Mouse (Mus musculus): Measurements from ENCODE around the gene 9130409I23Rik.
"Not testable (repeated sequence)": the region's sequence is repeated elsewhere in the genome, so short reads cannot be mapped to it uniquely, and the experiment has no call there.

9130409I23Rik gene

DNA sequence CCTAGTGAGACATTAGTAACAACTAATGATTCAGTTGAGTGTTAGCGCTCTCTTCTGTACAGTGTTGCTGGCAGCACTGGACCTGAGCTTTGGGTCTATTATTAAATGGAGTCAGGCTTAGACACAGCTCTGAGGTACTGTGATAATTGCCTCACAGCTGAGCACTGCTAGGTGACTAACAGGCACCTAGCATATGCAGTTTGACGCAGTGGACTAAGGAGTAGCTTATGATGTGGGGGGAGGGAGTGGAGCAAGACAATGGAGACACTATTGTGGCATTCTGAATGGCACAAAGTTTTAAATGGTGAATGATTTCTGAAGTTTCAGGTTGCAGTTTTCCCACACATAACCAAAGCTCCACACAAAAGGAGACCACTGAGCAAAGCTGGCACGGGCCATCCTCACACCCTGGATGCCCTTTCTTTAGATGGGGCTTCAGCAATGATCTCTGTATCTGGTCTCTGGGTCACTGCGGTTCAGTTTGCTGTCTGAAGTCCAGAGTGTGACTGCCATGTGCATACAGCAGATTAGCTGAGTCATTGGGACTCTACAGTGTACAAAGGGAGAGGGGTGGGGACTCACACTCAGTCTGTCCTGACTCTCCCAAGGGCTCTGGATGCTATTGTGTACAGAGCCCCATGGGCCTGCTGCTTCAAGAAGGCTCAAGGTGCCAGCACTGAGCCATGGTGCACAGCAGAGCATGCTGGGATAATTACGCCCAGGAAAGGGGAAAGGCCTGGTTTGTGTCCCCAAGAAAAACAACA is 15.8 kb upstream of the 9130409I23Rik start:
- DNase-seq (ENCODE audit: low spot score) = not testable (repeated sequence)

DNA sequence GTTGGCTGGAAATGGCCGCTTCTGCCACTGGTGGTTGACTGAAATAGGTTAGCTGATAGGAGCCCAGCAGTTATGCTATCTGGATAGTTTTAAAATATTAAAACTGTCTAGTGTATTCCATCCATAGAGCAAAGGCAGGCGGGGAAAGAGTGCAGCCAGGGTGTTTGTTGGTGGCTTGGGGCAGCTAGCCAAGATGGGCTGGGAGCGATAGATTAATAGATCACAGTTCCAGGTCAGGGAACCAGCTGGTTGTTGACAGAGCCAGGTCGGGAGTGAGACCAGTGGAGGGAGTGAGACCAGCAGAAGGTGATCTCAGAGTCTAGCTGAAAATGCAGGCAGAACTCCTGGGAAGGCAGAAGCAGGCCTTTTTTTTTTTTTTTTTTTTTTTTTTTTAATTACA is 13.4 kb upstream of the 9130409I23Rik start:
- peak; percentile 16 for DNase-seq (ENCODE audit: low spot score)

DNA sequence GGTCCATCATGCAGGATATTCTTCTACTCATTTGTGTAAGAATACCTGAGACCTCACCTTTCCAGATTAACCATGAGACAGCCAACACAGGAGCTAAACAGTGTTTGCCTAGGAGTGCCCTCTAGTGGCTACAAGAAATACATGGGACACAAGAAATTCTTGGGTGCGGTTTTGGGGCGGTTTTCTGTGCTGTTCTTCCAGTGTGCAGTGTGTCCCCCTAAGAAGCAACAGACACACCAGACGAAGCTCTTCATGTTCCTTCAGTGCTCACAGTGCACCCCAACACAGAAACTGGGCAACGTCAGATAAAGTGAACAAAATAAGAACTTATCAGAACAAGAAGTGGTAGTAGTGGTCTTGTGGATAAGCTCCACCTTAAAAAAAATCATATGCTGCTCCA is 11.4 kb upstream of the 9130409I23Rik start:
- no peak for DNase-seq (ENCODE audit: low spot score)

DNA sequence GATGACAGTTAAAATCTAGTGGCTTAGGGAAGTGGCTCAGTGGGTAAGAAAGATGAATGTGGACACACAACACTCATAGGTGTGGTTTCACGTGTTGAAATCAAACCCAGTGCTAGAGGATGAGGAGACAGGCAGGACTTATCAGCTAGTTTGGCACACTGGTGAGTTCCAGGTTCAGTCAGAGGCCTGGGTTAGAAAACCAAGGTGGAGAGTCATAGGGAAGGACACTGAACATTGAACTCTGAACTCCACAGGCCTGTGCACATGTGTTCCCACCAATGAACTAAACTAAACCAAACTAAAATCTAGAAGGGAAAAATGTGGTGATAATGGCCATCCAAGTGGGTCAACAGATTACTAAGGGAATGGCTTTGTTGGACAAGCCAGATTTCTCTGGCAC is 3.5 kb upstream of the 9130409I23Rik start:
- no peak for DNase-seq (ENCODE audit: low spot score)

DNA sequence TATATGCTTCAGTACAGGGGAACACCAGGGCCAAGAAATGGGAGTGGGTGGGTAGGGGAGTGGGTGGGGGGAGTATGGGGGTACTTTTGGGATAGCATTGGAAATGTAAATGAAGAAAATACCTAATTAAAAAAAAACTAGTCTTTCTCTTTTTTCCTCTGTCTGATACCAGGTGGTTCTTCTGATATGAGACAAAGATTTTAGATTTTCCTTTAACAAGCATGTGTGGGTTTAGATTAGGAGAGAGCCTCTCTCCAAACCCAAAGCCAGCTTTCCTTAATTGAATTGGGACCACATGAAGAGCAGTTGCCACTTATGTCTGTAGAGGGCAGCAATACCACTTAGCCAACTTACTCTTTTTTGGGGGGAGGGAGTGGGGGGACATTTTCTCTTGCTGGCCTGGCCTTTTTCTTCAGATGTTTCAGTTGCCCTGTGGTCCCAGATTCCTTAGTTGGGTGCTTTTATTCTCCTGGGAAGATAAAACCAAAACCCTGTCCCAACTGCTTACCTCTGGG is 1.7 kb upstream of the 9130409I23Rik start:
- DNase-seq (ENCODE audit: low spot score) = no peak

DNA sequence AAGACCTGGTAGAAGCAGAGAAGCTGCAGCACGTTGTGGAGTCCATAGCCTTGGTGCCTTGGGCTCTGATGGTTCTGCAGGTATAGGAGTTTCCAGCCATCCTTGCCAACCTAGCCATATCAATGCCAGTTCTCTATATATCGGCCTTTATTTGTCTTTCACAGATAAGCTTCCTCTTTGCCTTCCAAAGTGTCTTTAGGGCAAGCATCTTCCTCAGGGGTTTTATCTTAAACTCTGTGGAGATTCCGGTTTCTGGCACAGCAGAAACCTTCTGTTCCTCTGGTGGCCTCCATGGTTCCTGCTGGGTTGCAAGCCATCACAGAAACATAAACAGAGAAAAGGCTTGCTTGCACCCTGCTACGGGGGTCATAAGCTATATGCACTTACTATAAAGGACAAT is 1.9 kb downstream of the 9130409I23Rik start:
- DNase-seq (ENCODE audit: low spot score) = no peak

DNA sequence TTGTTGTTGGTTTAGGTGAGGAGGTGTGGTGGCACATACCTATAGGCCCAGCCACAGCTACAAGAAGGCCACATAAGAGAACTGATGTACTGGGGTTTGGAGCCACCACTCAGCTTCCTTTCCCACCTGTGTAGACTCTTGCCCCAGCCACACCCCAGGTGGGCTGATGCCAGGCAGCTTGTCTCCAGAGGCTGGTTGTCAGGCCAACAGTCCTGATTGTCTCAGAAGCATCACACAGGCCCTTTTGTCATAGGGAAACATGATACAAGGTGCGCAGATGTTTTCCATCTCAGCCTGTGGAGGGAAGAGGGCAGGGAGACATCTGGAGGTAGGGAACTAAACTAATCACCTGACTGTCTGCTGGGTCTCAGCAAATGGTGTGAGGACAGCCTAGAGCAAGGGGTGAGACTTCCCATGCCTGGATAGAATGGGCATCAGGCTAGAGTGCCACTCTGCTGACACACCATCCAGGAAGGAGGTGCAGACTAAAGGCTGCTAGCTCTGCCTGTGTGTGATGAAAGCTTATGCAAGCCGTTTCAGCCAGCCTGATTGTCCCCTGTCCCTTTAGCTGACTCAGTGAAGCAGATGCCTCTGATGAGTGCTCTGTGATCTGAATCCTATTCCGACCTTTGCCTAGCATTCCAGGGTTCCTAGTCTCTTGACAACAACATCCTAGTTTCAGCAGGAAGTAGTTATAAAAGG is 10.9 kb downstream of the 9130409I23Rik start:
- no peak for DNase-seq (ENCODE audit: low spot score)

DNA sequence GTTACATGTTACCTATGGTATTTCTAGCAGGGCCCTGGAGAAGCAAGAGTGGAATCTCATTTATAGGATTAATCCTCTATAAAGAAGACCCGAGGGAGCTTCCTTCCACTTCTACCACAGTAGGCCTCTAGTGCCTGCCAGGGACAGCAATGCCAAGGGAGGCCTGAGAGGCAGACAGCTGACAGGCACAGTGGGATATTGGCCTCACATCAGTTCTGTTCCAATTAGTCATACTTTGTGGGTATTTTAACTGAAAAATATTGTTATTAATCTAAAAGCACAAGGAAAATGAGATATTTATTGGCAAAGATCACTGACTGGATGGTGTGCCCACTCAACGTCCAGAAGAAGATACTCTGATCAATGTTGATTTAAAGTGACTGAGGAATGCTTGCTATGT is 13.0 kb downstream of the 9130409I23Rik start:
- no peak for DNase-seq (ENCODE audit: low spot score)

DNA sequence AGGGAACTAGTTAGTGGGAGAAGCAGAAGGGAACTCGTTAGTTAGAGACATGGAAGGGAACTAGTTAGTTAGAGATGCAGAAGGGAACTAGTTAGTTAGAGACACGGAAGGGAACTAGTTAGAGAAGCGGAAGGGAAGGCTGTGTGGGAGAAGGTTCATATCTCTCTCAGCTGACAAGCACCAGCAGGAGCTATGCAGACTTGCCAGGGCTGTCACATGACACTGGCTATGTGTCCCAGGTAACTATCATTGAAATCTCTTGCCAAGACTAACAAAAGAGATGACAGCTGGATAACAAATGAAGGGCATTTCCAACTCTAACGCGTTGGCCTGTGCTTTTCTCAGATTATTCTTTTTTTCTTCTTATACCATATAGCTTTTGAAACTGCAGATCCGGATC is 13.6 kb downstream of the 9130409I23Rik start:
- no peak for DNase-seq (ENCODE audit: low spot score)

DNA sequence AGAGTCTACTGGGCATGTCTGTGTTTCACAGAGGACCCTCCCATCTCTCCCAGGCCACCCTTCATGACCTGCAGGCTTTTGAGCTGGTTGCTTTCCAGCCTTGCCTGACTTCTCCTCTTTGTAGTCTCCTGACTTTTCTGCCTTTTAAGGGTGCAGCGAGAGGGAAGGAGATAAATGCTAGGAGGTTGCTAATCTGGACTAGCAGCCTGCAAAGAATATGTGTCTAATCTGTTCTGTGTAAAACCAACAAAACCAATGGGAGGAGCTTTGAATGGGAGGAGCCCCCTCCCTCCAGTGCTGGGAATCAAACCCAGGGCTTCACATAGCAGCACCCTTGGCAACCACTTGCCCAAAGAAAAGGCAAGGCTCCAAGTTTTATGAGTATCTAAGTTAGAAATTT is 17.3 kb downstream of the 9130409I23Rik start:
- DNase-seq (ENCODE audit: low spot score) = no peak

DNA sequence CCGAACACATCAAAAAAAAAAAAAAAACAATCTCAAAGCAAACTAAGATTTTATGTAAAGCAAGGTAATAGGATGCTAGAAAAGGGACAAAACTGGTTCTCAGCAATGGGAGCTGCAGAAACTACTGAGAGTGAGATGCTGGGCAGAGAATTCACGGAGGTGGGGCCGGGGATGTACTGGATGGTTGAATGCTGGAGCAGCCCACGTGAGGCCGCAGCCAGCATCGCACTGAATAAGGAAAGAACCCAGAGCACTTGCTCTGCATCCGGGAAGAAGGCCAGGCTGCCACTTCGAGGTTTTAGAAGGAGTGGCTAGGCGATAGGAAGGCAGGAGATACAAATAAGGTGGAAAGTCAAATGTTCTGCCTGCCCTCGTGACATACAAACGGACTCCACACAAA is 18.6 kb downstream of the 9130409I23Rik start:
- DNase-seq (ENCODE audit: low spot score) = no peak

DNA sequence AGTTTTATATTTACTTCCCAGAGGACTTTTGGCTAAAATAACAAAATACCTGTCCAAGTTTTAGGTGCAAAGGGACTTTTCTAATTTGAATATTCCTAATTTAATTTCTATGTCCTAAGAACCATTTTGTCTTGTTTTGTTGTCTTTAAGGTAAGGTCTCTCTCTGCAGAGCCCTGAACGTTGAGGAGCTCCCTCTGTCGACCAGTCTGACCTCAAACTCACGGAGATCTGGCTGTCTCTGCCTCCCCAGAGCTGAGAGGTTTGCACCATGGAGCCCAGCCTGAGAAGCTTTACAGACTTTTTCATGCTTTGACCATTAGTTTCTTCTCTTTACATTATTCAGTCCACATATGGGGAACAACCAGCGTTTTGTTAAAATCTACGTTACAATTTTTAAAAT is 22.0 kb downstream of the 9130409I23Rik start:
- DNase-seq (ENCODE audit: low spot score) = no peak

DNA sequence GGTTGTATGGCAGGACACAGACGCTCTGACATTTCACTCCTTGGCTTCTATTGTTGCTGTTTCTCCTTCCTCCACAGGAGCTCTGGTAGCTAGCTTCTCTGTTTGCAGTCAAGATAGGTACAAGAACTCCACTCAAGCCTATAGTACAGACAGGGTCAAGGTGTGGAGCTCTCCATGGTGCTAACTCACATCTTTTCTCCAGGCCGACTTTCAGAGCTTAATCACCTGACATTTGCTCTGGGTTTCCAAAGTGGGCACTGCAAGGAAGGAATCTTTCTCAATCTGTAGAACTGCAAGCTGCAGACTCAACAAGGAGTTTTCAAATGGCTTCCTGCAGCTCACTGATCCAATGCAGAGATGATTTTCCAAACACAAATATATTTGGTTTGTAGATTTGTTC is 33.0 kb downstream of the 9130409I23Rik start:
- no peak for DNase-seq (ENCODE audit: low spot score)

DNA sequence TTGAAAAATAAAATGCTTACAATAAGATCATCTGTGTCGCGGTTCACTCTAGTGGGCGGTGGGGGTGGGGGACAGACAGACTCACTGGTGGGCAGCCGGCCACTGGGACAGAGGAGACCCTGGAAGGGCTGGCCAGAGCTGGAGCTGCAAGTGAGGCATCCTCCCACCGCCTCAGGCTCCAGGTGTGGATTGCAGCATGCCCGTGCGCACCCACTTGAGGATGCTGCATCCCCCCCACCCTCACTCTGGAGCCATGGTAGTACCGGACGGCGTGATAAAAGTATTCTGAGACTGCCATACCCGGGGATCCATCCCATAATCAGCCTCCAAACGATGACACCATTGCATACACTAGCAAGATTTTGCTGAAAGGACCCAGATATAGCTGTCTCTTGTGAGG is 39.0 kb downstream of the 9130409I23Rik start:
- no peak for DNase-seq (ENCODE audit: low spot score)

All from ovary, adult 18-20 months (tissue).